Mouse (Mus musculus) embryonic fibroblast, embryonic 13.5 days (primary cell): ENCODE measurements around the gene Fam166a.

ENCODE experiments used
- CTCF ChIP-seq: IDR thresholded peaks from 2 replicates; pipeline ENCODE4 v1.5.1; 2011; ENCODE audit warnings: mild to moderate bottlenecking, control low read depth, low read length, moderate library complexity, borderline replicate concordance; ENCODE audit not compliant: insufficient read depth
- POLR2A ChIP-seq: IDR thresholded peaks from 2 replicates; pipeline ENCODE4 v1.6.1; 2011; ENCODE audit warnings: low read depth, mild to moderate bottlenecking, control low read depth, low read length, moderate library complexity

DNA sequence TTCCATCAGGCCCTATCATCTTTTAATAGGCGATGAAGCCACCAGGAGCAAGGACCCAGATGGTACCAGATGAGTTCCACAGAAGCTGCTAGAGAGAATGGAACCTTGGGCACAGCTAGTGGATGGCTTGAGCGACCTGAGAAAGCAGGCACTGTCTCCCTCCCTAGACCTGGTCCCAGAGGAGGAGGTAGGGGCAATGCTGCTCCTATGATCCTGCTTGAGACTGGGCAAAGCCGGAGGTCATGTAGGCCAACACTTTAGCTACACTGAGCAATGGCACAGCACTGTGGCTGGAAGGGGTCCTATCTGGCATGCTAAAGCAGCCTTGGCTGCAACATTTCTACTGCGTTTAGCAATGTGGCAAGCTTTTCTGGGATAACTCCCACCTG lies 42.9 kb upstream of the Fam166a start:
- TF ChIP-seq POLR2A: no peak
- TF ChIP-seq CTCF: no peak
